Mouse (Mus musculus): ENCODE results near the gene Elane. TPM values are rescaled to one million over a fixed set of nuclear protein-coding genes. Genes with fewer than 3 reads are reported as not detected.

The Elane gene
- polyA plus RNA-seq, 1 experiment from 2014 or later: 0.29 TPM

DNA sequence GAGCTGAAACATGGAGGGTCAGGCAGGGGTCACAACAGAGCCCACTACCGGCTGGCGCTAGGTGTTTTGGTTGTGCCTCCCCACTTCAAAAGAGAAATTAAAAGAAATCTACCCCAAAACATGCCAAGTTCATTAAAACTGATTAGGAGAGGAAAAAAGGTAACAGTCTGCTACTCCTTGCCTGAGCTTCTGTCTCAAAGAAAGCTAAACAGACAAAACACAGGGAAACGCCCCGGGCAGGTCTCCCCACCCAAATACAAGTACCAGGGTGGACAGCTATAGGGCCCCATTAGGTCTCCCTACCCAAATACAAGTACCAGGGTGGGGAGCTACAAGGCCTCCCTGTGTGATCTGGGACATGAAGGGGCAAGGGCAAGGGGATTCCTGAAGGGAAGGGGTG is 24.5 kb downstream of the Elane start, which contains the start of gene Gm26602:
Gm26602 (plus strand) TSS at position 301 of the 400 bp plus-strand sequence.
- 89% methylated on average over 4 of the region's 4 CpGs for WGBS
- Histone ChIP-seq H3K4me3 (no peak within 1 kb of the TSS), H3K9ac (no peak within 1 kb of the TSS; the same call in 1 of the 2 replicates), H3K36me3 (peaks cover 51% of the 10 kb centered on the region), H3K4me2 (replicated peaks) (peak within 1 kb of the TSS; percentile 54), H3K4me1 (peaks cover 29% of the 10 kb centered on the region), H3K9me3 (no peaks in the 10 kb centered on the region), H3K27ac (no peak within 1 kb of the TSS), H3K27me3 (no peaks in the 10 kb centered on the region)
- ATAC-seq (ENCODE audit: low FRiP score, low read depth): no peak

- H3K4me2 ChIP-seq (replicated peaks): no peak overlapping the region
- peaks cover 38% of the 10 kb centered on the region for H3K4me1 ChIP-seq
- no peak overlapping the region for H3K27ac ChIP-seq
- no peaks in the 10 kb centered on the region for H3K9me3 ChIP-seq
- 60% methylated on average over 20 of the region's 20 CpGs for WGBS
- H3K9ac ChIP-seq: 0 out of 2 replicates have a peak overlapping the region, but pooled peaks have one; percentile 45
- H3K4me3 ChIP-seq: no peak overlapping the region
- H3K27me3 ChIP-seq: peaks cover 3% of the 10 kb centered on the region
- no peak for ATAC-seq (ENCODE audit: low FRiP score, low read depth)
- H3K36me3 ChIP-seq: peaks cover 33% of the 10 kb centered on the region
Observed at GRCm38 (mm10) chr10:79912412-79912811, 26.4 kb downstream of the Elane start.

- Histone ChIP-seq H3K4me2 (replicated peaks) (peak overlapping the region; percentile 99; the same call in 1 of the 2 replicates), H3K4me1 (peaks cover 45% of the 10 kb centered on the region), H3K9ac (peak overlapping the region; percentile 95)
Observed at GRCm38 (mm10) chr10:79914131-79914947, 28.3 kb downstream of the Elane start.

DNA sequence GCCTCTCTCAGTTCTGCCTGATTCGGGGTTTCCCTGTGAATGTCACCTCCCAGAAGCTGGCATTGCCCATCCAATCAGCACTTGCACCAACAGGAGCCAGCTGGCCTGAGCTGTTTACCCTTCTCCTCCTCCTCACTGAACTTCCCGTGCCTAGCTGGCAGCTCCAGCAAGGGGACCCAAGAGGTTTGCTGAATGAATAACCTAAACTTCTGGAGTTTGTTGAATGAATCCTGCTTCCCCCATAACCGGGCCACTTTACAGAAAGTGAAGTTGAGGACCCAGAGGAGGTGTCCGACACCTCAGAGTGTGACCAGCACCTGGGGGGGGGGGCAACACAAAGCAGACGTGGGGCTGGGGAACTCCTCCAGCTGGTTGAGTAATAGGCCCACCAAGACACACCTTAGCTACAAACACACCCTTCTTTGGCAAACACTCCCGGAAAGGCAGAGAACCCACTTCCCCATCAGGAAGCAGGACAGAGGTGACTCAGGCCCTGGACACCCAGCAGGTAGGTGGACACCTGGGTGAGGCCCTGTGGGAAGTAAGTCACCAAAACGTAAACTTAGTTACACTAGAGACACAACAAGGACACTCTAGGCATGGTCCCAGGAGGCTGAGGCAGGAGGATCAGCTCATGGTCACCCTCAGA is 29.0 kb downstream of the Elane start:
- Histone ChIP-seq H3K4me2 (replicated peaks) (peak overlapping the region; percentile 99), H3K36me3 (peaks cover 33% of the 10 kb centered on the region), H3K4me3 (peak overlapping the region; percentile 76), H3K4me1 (peaks cover 48% of the 10 kb centered on the region), H3K27me3 (peaks cover 29% of the 10 kb centered on the region), H3K9me3 (no peaks in the 10 kb centered on the region), H3K9ac (peak overlapping the region; percentile 95), H3K27ac (no peak overlapping the region)
- ATAC-seq (ENCODE audit: low FRiP score, low read depth): no peak
- 67% methylated on average over 7 of the region's 7 CpGs for WGBS

More at GRCm38 (mm10) chr10:79914131-79914947, 28.3 kb downstream of the Elane start:
- ATAC-seq (ENCODE audit: low FRiP score, low read depth): no peak
- Histone ChIP-seq H3K9me3 (no peaks in the 10 kb centered on the region), H3K36me3 (peaks cover 33% of the 10 kb centered on the region), H3K27me3 (peaks cover 22% of the 10 kb centered on the region), H3K4me3 (no peak overlapping the region), H3K27ac (no peak overlapping the region)
- WGBS: 70% methylated on average over 10 of the region's 11 CpGs

DNA sequence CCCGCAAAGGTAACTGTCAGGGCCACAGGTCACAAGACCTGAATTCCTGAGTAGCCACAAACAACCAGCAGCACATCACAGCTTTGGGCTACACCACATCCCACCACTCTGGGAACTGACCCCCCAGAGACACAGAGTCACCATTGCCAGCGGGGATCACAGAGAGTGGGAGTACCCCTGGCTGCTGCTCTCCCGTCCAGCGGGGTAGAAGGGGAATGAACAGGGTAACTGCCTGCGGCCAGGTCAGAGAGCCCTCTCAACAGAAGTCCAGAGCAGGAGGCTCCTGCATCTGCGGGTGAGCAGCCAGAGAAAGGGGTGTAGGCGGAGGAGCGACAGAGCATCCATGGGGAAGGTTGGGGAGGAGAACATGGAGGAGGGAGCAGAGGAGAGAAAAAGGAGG is 30.0 kb downstream of the Elane start:
- peaks cover 39% of the 10 kb centered on the region for H3K27me3 ChIP-seq
- H3K9me3 ChIP-seq: no peaks in the 10 kb centered on the region
- no peak for ATAC-seq (ENCODE audit: low FRiP score, low read depth)
- H3K36me3 ChIP-seq: peaks cover 24% of the 10 kb centered on the region
- WGBS: 4% methylated on average over 8 of the region's 8 CpGs
- peak overlapping the region; percentile 76 for H3K4me3 ChIP-seq
- no peak overlapping the region; the same call in 1 of the 2 replicates for H3K27ac ChIP-seq
- H3K4me1 ChIP-seq: peaks cover 56% of the 10 kb centered on the region
- H3K4me2 ChIP-seq (replicated peaks): peak overlapping the region; percentile 99
- peak overlapping the region; percentile 95 for H3K9ac ChIP-seq

DNA sequence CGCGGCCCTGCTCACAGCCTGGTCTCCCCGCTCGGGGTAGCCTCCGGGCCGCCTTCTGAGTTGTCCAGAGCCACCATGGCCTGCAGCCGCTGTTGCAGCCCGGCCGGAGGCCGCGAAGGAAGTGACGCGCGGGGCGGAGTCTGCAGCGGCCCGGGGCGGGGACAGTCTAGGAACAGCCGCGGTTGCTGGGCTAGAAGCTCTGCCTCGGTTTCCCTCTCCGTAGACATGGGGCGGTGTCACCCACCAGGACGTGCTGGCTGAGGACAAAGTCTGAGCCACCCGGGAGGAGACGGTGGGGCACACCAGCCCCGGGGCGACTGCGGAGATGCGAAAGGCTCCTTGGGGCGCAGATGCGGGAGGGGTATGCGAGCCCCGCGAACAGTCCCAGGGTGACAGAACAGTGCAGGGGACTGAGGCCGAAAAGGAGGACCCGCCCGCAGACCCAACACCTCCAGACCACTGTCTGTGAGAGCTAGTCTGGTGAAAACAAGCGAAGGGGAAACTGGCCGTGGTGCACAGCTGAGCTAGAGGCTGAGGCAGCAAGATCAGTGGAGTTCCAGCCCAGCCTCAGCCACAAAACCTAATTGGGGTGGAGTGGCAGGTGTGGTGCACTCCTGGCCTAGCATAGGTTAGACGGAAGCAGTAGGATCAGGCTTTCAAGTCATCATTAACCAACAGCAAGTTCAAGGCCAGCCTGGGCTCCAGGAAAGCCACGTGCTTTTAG is 30.9 kb downstream of the Elane start, which contains the start of gene Kiss1r:
Kiss1r (plus strand) TSS at position 164 of the 724 bp plus-strand sequence.
- peaks cover 64% of the 10 kb centered on the region for H3K4me1 ChIP-seq

DNA sequence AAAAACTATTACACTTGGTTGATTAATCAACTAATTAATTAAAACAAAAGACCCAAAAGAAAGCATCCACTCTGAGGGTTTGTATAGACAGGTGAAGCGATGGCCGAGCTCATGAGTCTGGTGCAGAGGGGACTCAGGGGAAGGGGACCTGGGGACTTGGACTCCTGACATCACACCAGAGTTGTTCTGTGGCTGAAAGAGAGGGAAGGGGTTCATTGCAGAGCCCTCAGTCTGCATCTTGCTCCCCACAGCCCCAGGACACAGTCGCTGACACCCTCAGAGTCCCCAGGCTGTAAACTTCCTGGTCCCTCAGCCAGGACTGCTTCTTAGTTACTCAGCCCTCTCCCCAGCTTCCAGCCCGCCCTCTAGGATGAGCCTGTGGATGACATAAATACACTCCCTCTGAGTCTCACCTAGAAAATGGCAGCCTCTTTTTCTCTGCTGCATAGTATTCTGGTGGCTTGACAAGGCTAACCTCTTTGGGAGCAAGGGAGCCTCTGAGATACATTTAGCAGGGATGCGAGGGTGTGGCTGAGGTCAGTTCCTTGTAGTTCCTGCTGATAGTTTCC is 31.6 kb downstream of the Elane start:
- H3K36me3 ChIP-seq: peaks cover 9% of the 10 kb centered on the region
- H3K4me1 ChIP-seq: peaks cover 64% of the 10 kb centered on the region

More for the DNA sequence above, 30.9 kb downstream of the Elane start, which contains the start of gene Kiss1r:
- 2% methylated on average over 41 of the region's 42 CpGs for WGBS
- H3K27me3 ChIP-seq: peaks cover 48% of the 10 kb centered on the region
- peak within 1 kb of the TSS; percentile 75; the same call in 1 of the 2 replicates for H3K27ac ChIP-seq
- no peaks in the 10 kb centered on the region for H3K9me3 ChIP-seq
- H3K36me3 ChIP-seq: peaks cover 16% of the 10 kb centered on the region
- peak; percentile 81 for ATAC-seq (ENCODE audit: low FRiP score, low read depth)
- peak within 1 kb of the TSS; percentile 76 for H3K4me3 ChIP-seq
- peak within 1 kb of the TSS; percentile 95 for H3K9ac ChIP-seq
- H3K4me2 ChIP-seq (replicated peaks): peak within 1 kb of the TSS; percentile 99

GRCm38 (mm10) chr10:79918231-79919078 is 32.4 kb downstream of the Elane start:
- peak overlapping the region; percentile 76 for H3K4me3 ChIP-seq
- peaks cover under 1% of the 10 kb centered on the region for H3K36me3 ChIP-seq
- H3K9me3 ChIP-seq: peaks cover 4% of the 10 kb centered on the region; the same call in 1 of the 2 replicates
- H3K4me1 ChIP-seq: peaks cover 64% of the 10 kb centered on the region
- ATAC-seq (ENCODE audit: low FRiP score, low read depth): no peak
- peak overlapping the region; percentile 50 for H3K9ac ChIP-seq
- peak overlapping the region; percentile 99 for H3K4me2 ChIP-seq (replicated peaks)
- 4% methylated on average over 35 of the region's 35 CpGs for WGBS
- H3K27ac ChIP-seq: no peak overlapping the region
- H3K27me3 ChIP-seq: peaks cover 63% of the 10 kb centered on the region

More for the DNA sequence above, 31.6 kb downstream of the Elane start:
- Histone ChIP-seq H3K4me2 (replicated peaks) (peak overlapping the region; percentile 99), H3K27me3 (peaks cover 55% of the 10 kb centered on the region), H3K9ac (peak overlapping the region; percentile 95), H3K9me3 (peaks cover 4% of the 10 kb centered on the region; the same call in 1 of the 2 replicates), H3K27ac (no peak overlapping the region), H3K4me3 (peak overlapping the region; percentile 76)
- no peak for ATAC-seq (ENCODE audit: low FRiP score, low read depth)
- WGBS: 68% methylated on average over 5 of the region's 5 CpGs

GRCm38 (mm10) chr10:79919251-79919849 is 33.3 kb downstream of the Elane start:
- H3K27me3 ChIP-seq: peaks cover 72% of the 10 kb centered on the region
- H3K9ac ChIP-seq: peak overlapping the region; percentile 51
- peaks cover 60% of the 10 kb centered on the region for H3K4me1 ChIP-seq
- peak overlapping the region; percentile 76 for H3K4me3 ChIP-seq
- ATAC-seq (ENCODE audit: low FRiP score, low read depth): no peak
- no peaks in the 10 kb centered on the region for H3K36me3 ChIP-seq
- peak overlapping the region; percentile 51 for H3K4me2 ChIP-seq (replicated peaks)
- no peak overlapping the region for H3K27ac ChIP-seq
- WGBS: 3% methylated on average over 21 of the region's 21 CpGs
- H3K9me3 ChIP-seq: peaks cover 4% of the 10 kb centered on the region; the same call in 1 of the 2 replicates

DNA sequence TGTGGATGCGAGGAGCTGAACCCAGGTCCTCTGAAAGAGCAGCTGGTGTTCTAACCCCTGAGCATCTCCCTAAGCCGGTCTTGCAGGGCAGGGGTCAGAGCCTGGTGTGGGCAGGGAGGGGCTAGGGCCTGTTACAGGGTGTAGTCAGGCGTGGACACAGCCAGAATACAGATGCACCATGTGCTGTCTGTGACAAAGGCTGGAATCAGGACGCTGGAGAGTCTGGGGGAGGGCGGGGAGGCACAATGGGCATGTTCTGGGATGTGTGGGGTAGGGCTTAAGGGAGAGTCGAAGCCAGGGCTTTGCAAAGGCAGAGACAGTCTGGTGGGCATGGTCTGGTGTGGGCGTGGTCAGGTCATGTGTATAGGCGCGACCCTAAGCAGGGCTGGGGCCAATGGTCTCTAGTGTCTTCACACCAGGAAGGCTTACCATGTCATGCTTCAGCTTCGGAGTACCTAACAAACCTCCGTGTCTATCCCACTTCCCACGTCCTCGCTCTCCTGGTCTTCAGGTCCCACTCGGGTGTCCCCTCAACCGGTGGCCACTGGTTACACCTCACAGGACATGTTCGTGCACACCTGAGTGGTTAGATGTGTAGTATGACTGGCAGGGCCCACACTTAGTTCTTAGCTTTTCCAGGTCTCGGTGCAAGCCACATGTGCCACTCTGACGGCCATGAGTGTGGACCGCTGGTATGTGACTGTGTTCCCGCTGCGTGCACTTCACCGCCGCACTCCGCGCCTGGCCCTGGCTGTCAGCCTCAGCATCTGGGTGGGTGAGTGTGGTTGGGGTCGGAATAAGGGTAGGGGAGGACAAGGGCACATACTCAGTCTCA is 34.2 kb downstream of the Elane start:
- no peak overlapping the region for H3K27ac ChIP-seq
- peaks cover 51% of the 10 kb centered on the region for H3K4me1 ChIP-seq
- peak overlapping the region; percentile 34 for H3K4me3 ChIP-seq
- H3K36me3 ChIP-seq: no peaks in the 10 kb centered on the region
- peak overlapping the region; percentile 59 for H3K4me2 ChIP-seq (replicated peaks)
- WGBS: 21% methylated on average over 26 of the region's 26 CpGs
- H3K9me3 ChIP-seq: peaks cover 4% of the 10 kb centered on the region; the same call in 1 of the 2 replicates
- ATAC-seq (ENCODE audit: low FRiP score, low read depth): no peak
- H3K9ac ChIP-seq: no peak overlapping the region
- H3K27me3 ChIP-seq: peaks cover 72% of the 10 kb centered on the region
